Mouse (Mus musculus) lung, adult 2 months (tissue): ENCODE data around the gene Socs7. TPM values are rescaled to one million over a fixed set of nuclear protein-coding genes. Genes with fewer than 3 reads are reported as not detected.

ENCODE experiments used
- DNase-seq: peaks from one replicate; pipeline ENCODE4 v3.0.0; 2022
- H3K4me1 ChIP-seq: fragments of 200-500 bp; 2 replicates; pipeline ENCODE4 v1.6.1; 2011; ENCODE audit warnings: low read length; ENCODE audit not compliant: control insufficient read depth, insufficient read depth
- H3K4me3 ChIP-seq: fragments of 200-500 bp; replicated peaks from 2 replicates; pipeline ENCODE3; 2011; ENCODE audit warnings: low read depth, mild to moderate bottlenecking, control low read depth, low read length; ENCODE audit errors: extremely low read depth
- CTCF ChIP-seq: fragments of 200-500 bp; IDR thresholded peaks from 2 replicates; pipeline ENCODE4 v1.5.1; 2011; ENCODE audit warnings: mild to moderate bottlenecking, low read length, control low read depth; ENCODE audit not compliant: insufficient read depth
- POLR2A ChIP-seq: fragments of 200-500 bp; IDR thresholded peaks from 2 replicates; pipeline ENCODE4 v1.6.1; 2011; ENCODE audit warnings: low read depth, mild to moderate bottlenecking, control low read depth, low read length, borderline replicate concordance; ENCODE audit errors: extremely low read depth
- WGBS: fragments of 180-500 bp; shearing (Covaris S2); methylation state at CpG from one replicate; pipeline ENCODE4 v1.1.7; 2018; 5-methylcytosine and 5-hydroxymethylcytosine counted together
- polyA plus RNA-seq: library from polyadenylated mRNA; depleted of rRNA; stranded (reverse); fragments of >200 nt; gene quantifications from 2 replicates; pipeline ENCODE4 v1.2.3, GENCODE M21; 2012

Socs7 gene
- polyA plus RNA-seq, 1 experiment = 11.3 TPM

DNA sequence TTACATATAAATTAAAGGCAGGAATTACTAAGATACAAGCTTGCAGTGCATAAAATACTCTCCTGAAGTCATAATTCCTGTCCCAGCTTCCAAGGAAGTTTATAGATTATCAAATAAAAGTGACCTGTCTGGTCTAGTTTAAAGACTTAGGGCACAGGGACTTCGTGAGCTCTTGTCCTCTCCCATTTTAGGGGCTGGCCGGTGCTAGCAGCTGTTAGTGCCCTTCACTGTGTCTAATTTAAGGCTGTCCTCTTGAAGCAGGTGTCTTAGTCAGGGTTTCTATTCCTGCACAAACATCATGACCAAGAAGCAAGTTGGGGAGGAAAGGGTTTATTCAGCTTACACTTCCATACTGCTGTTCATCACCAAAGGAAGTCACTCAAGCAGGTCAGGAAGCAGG, 11.1 kb downstream of the Socs7 start:
- Histone ChIP-seq H3K4me1 (peaks cover 3% of the 10 kb centered on the region; the same call in 1 of the 2 replicates), H3K4me3 (no peak overlapping the region)
- WGBS = 89% methylated on average over 2 of the region's 2 CpGs
- TF ChIP-seq CTCF (no peak), POLR2A (no peak)
- no peak for DNase-seq

DNA sequence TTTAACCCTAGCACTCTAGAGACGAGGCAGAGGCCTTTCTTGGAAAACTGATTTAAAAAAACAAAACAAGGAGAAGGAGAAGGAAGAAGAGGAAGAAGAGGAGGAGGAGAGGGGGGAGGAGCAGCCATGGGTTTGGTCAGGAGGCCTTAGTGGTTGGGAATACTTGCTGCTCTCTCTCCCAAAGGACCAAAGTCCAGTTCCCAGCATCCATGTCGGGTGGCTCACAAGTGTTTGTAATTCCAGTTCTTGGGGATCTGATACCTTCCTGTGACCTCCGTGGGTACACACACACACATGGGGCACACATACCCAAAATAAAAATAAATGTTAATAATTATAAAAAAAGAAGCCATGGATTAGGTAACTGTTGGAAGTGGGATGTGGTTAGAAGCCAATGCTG, 17.7 kb downstream of the Socs7 start:
- no peaks in the 10 kb centered on the region for H3K4me1 ChIP-seq
- H3K4me3 ChIP-seq = no peak overlapping the region
- no peak for DNase-seq
- TF ChIP-seq POLR2A = no peak
- no peak for TF ChIP-seq CTCF
- WGBS = 68% methylated on average over 3 of the region's 3 CpGs

DNA sequence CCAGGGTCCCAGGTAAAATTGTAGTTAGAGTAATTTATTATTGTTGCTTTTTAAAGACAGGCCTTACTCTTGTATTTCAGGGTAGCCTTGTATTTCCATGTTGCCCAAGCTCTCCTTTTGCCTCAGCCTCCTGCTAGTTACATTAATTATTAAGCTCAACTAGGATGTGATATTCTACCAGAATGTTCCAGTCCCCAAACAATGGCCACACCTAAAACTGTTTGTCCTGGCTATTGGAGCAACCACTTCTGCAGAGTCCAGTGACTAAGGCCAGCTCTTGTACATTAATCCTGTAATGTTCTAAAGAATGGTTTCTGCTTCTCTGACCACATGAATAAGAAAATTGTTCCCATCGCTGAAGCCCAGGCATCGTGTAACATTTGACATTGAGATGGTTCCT, 20.7 kb downstream of the Socs7 start:
- no peak overlapping the region for H3K4me3 ChIP-seq
- WGBS = 85% methylated on average over 2 of the region's 2 CpGs
- no peak for DNase-seq
- no peaks in the 10 kb centered on the region for H3K4me1 ChIP-seq
- TF ChIP-seq POLR2A (no peak), CTCF (no peak)

DNA sequence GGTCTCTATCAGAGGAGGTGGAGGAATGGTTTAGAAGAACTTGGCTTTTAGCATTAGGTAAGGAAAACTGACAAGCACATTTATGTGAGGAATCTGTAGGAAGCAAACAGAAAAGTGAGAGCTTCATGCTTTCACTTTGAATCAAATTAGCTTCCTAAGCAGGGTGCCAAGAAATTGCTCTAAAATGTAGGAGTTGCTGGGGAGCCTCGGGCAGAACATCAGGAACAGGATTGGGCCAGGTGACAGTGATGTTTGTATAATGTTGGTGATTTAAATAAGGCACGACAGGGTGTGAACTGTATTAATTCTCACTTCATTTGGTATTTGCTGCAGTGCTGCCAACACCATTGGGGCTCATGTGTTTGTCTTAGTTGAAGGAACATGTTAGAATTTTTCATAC, 21.4 kb downstream of the Socs7 start:
- TF ChIP-seq CTCF = no peak
- no peak for TF ChIP-seq POLR2A
- WGBS = 37% methylated on average over 2 of the region's 2 CpGs
- Histone ChIP-seq H3K4me1 (no peaks in the 10 kb centered on the region), H3K4me3 (no peak overlapping the region)
- no peak for DNase-seq

DNA sequence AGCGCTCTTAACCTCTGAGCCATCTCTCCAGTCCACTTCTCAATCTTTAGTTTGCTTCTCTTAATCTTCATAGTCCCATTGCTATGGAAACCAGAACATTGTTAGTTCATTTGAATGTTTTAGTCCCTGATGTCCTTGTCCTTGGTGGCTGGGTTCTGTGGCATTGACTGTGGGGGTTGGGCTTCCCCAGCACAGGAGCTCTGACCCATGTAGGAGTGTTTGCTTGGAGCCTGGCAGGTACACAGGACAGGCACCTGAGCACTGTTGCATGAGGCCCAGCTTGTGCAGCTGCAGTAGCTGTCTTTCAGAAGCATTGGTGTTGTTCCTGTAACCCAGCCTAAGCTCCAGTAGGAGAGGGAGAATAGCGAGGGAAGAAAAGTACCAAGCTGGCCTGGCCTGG, 25.5 kb downstream of the Socs7 start:
- no peaks in the 10 kb centered on the region for H3K4me1 ChIP-seq
- WGBS = 92% methylated on average over 2 of the region's 2 CpGs
- TF ChIP-seq POLR2A (no peak), CTCF (no peak)
- DNase-seq = no peak
- no peak overlapping the region for H3K4me3 ChIP-seq

DNA sequence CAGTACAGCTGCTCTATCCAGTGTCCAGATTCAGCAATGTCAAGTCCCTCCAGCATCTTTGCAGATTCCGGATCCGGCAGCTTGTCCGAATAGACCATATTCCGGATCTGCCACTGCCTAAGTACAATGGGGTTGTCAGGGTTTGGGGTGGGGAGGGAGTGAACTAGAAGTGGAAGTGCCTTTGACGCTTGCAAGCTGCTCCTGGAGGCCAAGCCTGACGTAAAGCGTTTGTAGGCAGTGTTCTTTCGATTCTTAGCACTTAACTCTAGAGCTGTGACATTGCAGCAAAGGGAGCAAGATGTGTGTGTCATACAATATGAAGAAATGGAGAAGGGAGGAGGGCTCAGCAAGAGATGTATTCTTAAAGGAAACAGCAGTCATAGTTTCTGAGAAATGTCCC, 26.8 kb downstream of the Socs7 start:
- TF ChIP-seq POLR2A = no peak
- no peaks in the 10 kb centered on the region for H3K4me1 ChIP-seq

DNA sequence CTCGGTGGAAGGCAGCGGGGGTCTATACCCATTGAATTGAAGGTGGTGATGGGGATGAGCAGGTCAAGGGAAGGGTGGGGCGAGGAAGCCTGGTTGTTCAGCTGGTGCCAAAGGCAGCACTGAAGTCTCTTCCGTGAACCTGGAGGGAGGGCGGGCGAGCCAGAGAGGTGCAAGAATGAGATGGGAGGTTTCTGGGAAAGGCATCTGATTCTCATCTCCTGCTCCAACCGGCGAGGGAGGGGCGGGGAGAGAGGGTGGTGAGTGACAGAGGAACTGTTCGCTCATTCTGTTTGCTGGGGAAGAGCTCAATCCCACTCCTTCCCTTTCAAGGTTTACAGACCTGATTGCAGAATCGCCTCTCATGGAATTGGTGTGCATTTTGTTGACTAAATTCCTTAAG, 31.3 kb downstream of the Socs7 start:
- H3K4me1 ChIP-seq = no peaks in the 10 kb centered on the region
- no peak for DNase-seq
- TF ChIP-seq CTCF = no peak
- no peak for TF ChIP-seq POLR2A
- no peak overlapping the region for H3K4me3 ChIP-seq
- WGBS = 66% methylated on average over 11 of the region's 11 CpGs

More for the DNA sequence above, 26.8 kb downstream of the Socs7 start:
- DNase-seq = no peak
- H3K4me3 ChIP-seq = no peak overlapping the region
- WGBS = 76% methylated on average over 8 of the region's 8 CpGs

DNA sequence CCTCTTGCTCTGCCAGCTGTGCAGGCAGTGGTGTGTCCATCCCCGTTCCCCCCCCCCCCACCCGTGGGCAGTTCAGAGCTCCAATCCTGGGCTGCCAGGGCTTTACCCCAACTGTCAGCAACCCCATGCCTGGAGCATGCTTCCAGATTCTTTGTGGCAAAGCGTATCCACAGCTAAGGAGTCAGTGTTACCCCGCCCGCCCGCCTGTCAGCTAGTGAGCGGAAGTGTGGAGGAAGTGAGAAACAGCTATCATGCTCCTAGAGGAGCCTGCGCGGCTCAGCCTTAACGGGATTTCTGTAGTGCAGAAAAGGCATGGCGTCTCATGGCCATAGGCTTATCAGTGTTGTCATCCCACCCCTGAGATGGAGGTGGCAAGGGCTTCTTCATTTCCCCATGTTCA, 31.8 kb downstream of the Socs7 start:
- H3K4me1 ChIP-seq = no peaks in the 10 kb centered on the region
- DNase-seq = no peak
- TF ChIP-seq POLR2A = no peak
- no peak for TF ChIP-seq CTCF
- WGBS = 59% methylated on average over 11 of the region's 11 CpGs
- no peak overlapping the region for H3K4me3 ChIP-seq

DNA sequence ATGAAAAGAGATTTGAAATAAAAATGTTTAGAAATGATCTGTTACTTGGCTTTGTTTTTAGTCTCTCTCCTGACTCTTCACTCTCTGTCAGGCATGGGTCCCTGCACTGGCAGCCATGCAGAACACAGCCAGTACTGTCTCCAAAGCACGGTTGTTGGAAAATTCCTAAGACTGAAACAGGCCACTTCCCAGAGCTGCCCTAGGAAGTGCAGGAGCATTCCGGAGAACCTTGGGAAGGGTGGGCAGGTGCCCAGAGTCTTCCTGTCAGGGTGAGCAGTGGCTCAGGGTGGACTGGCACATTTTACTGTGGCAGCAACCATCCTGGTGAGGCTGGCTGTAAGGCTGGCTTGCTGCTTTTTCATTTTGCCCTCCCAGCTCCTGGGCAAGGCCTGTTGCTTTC, 36.2 kb downstream of the Socs7 start:
- no peak for TF ChIP-seq CTCF
- no peak for TF ChIP-seq POLR2A
- H3K4me1 ChIP-seq = no peaks in the 10 kb centered on the region
- WGBS = 65% methylated on average over 2 of the region's 2 CpGs
- no peak for DNase-seq
- H3K4me3 ChIP-seq = no peak overlapping the region

DNA sequence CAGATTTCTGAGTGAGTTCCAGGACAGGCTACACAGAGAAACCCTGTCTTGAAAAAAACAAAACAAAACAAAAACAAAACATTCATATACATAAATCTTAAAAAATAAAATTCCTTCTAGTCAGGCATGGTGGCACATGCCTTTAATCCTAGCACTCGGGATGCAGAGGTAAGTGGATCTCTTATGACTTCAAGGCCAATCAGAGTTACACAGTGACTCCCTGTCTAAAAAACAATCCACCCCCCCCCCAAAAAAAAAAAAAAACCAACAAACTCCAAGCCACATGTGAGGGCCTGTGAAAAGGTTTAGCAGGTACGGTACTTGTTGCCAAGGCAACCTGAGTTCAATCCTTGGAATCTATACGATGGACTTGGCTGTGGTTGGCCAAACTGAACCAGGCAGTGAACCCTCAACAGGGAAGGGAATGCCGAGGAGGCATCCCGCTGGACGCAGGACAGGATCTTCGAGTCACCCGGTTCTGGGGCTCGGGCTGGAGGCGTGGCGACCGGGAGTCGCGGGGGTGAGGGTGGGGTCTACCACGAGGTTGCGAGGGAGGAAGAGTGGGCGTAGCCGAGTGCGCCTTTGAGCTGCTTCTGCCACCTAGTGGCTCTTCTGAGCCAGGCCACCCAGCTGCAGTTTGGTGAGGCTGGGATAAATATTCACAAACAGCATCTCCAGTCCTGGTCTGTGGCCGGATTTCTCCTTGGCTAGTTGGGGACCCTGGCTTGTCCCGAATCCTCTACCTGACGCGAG, 37.8 kb downstream of the Socs7 start:
- 2% methylated on average over 23 of the region's 23 CpGs for WGBS
- peak; percentile 77 for DNase-seq
- peak; percentile 98 for TF ChIP-seq CTCF
- TF ChIP-seq POLR2A = no peak
- Histone ChIP-seq H3K4me3 (peak overlapping the region; percentile 36), H3K4me1 (peaks cover 5% of the 10 kb centered on the region)

DNA sequence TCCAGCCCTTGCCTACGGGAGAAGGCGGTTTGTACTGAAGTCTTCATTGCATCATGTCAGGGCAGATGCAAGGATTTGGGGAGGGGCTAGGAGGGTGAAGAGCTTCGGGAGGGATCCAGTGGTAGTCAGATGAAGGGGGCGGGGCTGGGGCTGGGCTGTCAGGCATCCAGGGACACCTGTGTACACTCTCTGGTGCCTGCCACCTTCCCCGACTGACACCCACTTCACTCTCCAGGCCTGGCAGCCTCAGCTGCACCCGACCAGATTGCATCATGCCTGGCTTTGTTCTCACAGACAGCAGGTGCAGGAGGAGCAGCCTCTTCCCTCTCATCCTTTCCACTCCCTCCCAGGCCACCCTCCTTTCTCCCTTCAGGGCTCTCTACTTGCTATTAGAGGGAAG, 38.7 kb downstream of the Socs7 start:
- TF ChIP-seq CTCF (no peak), POLR2A (no peak)
- Histone ChIP-seq H3K4me3 (no peak overlapping the region), H3K4me1 (peaks cover 7% of the 10 kb centered on the region)
- WGBS = 22% methylated on average over 6 of the region's 6 CpGs
- no peak for DNase-seq
